8 mouse cellular contexts compared by ENCODE assay signal in genomic region chr13:84758568-84758900, GRCm38 (mm10).
DNase-seq lines count a peak whose midpoint lies in the region; ATAC-seq lines count a peak whose summit lies in the region.

No protein-coding gene starts in this region.

- DNase-seq in Muller cell, postnatal 12 days (ENCODE audit: inconsistent ontology term): peak; percentile 80
- peak; percentile 89 for DNase-seq in cerebellum, adult 11 months
- DNase-seq in layer of hippocampus, postnatal 14 days (ENCODE audit: low spot score in 2 of 2): peak; percentile 90 to 97
- DNase-seq in lung, postnatal 25 days (ENCODE audit: low spot score): peak; percentile 53
- peak; percentile 95 to 96 for DNase-seq in right cerebral cortex, postnatal 10 days (ENCODE audit: low spot score in 2 of 2)

- WGBS in forebrain, embryonic 16.5 days: 0% methylated on average over 6 of the region's 6 CpGs
- 0% methylated on average over 6 of the region's 6 CpGs for WGBS in hindbrain, embryonic 13.5 days

- ATAC-seq in forebrain, embryonic 16.5 days: peak; percentile 95
- ATAC-seq in hindbrain, embryonic 13.5 days (ENCODE audit: low FRiP score): peak; percentile 98
- ATAC-seq in erythroid progenitor cell, adult 5-6 weeks (replicated peaks; ENCODE audit: low FRiP score, poor library complexity, severe bottlenecking): no peak

- H3K27ac ChIP-seq in forebrain, embryonic 16.5 days (ENCODE audit: low read length): peak overlapping the region; percentile 97
- peak overlapping the region; percentile 81 for H3K27ac ChIP-seq in hindbrain, embryonic 13.5 days

- no peak overlapping the region; the same call in 1 of the 2 replicates for H3K4me3 ChIP-seq in forebrain, embryonic 16.5 days (replicated peaks; ENCODE audit: low read length)
- no peak overlapping the region for H3K4me3 ChIP-seq in hindbrain, embryonic 13.5 days

- H3K9me3 ChIP-seq in forebrain, embryonic 16.5 days (ENCODE audit: control insufficient read depth, low read length): no peaks in the 10 kb centered on the region
- H3K9me3 ChIP-seq in hindbrain, embryonic 13.5 days: no peaks in the 10 kb centered on the region

- no peaks in the 10 kb centered on the region for H3K27me3 ChIP-seq in forebrain, embryonic 16.5 days (replicated peaks; ENCODE audit: control insufficient read depth, insufficient read depth, low read length)
- no peaks in the 10 kb centered on the region for H3K27me3 ChIP-seq in hindbrain, embryonic 13.5 days

- H3K4me2 ChIP-seq in forebrain, embryonic 16.5 days (ENCODE audit: low read length): peak overlapping the region; percentile 50
- H3K4me2 ChIP-seq in hindbrain, embryonic 13.5 days: peak overlapping the region; percentile 29

- peak overlapping the region; percentile 63 for H3K9ac ChIP-seq in forebrain, embryonic 16.5 days (replicated peaks; ENCODE audit: low read depth, low read length)
- H3K9ac ChIP-seq in hindbrain, embryonic 13.5 days: peak overlapping the region; percentile 2; the same call in 1 of the 2 replicates

- peaks cover 26% of the 10 kb centered on the region for H3K4me1 ChIP-seq in forebrain, embryonic 16.5 days (replicated peaks; ENCODE audit: control insufficient read depth, insufficient read depth, low read length)
- H3K4me1 ChIP-seq in hindbrain, embryonic 13.5 days (replicated peaks): peaks cover 11% of the 10 kb centered on the region

- no peaks in the 10 kb centered on the region for H3K36me3 ChIP-seq in forebrain, embryonic 16.5 days (ENCODE audit: control insufficient read depth, insufficient read depth)
- no peaks in the 10 kb centered on the region for H3K36me3 ChIP-seq in hindbrain, embryonic 13.5 days
